ENCODE assay signal across 8 mouse cellular contexts in the genomic region with DNA sequence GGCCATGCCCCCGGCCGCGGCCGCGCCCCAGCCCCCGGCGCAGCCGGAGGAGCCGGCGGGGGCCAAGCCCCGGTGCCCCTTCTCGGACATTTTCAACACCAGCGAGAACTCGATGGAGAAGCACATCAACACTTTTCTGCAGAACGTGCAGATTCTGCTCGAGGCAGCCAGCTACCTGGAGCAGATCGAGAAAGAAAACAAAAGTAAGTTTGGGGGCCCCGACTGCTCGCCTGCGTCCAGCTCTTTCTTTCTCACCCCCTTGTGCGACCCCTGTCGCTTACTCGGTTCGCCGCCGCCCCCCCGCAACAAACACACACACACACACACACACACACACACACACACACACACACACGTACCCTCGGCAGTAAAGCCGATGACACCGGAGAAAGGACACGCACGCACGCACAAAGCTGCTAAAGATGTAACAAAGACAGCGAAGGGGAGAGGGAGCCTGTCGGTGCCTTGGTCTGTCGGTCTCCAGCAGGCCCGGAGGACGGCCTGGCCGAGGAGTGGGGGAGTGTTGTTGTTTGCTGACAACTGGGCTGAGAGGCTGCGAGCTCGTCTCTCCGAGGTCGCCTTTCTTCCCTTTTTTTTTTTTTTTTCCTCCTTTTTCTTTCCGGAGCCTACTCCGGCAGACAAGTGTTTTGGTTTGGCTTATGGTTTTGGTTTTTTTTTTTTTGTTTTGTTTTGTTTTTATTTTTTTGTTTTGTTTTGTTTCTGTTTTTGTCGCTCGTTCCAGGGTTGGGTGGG. TPM values are rescaled to one million over a fixed set of nuclear protein-coding genes. Genes with fewer than 3 reads are reported as not detected.
A peak's percentile ranks its signal among the peaks of the same experiment; 100 is the strongest.
DNase-seq lines count a peak whose midpoint lies in the region; ATAC-seq lines count a peak whose summit lies in the region.

No protein-coding gene starts in this region.

- peak overlapping the region; percentile 94 for H3K4me3 ChIP-seq in embryonic facial prominence, embryonic 11.5 days (ENCODE audit: low read depth, low read length)
- H3K4me3 ChIP-seq in heart, embryonic 14.5 days (ENCODE audit: control insufficient read depth in 1 of 2, insufficient read depth in 1 of 2, low read depth in 1 of 2, low read length in 2 of 2) = peak overlapping the region; percentile 70 to 84
- H3K4me3 ChIP-seq in midbrain, embryonic 12.5 days = peak overlapping the region; percentile 95

- H3K27me3 ChIP-seq in embryonic facial prominence, embryonic 11.5 days (ENCODE audit: control insufficient read depth, insufficient read depth, low read length) = no peaks in the 10 kb centered on the region
- no peaks in the 10 kb centered on the region for H3K27me3 ChIP-seq in heart, embryonic 14.5 days (ENCODE audit: control insufficient read depth, insufficient read depth, low read length)
- no peaks in the 10 kb centered on the region for H3K27me3 ChIP-seq in midbrain, embryonic 12.5 days

- no peak for ATAC-seq in embryonic facial prominence, embryonic 11.5 days (replicated peaks; ENCODE audit: insufficient number of reproducible peaks, low FRiP score, low TSS enrichment, low read depth)
- ATAC-seq in heart, embryonic 14.5 days (ENCODE audit: insufficient number of reproducible peaks, insufficient read depth, low FRiP score, low read depth) = no peak
- no peak for ATAC-seq in midbrain, embryonic 12.5 days (ENCODE audit: low FRiP score, low read depth)
- ATAC-seq in megakaryocyte-erythroid progenitor cell, adult 5-6 weeks (replicated peaks; ENCODE audit: low FRiP score, low TSS enrichment, poor library complexity, severe bottlenecking) = no peak

- no peaks in the 10 kb centered on the region for H3K9me3 ChIP-seq in embryonic facial prominence, embryonic 11.5 days (replicated peaks; ENCODE audit: control insufficient read depth, low read length)
- H3K9me3 ChIP-seq in heart, embryonic 14.5 days (ENCODE audit: control insufficient read depth, low read length) = no peaks in the 10 kb centered on the region
- H3K9me3 ChIP-seq in midbrain, embryonic 12.5 days = no peaks in the 10 kb centered on the region

- peak; percentile 52 to 54 for DNase-seq in B cell, adult 2 months
- peak; percentile 66 for DNase-seq in Muller cell, postnatal 12 days (ENCODE audit: inconsistent ontology term)
- peak; percentile 61 for DNase-seq in embryonic facial prominence, embryonic 11.5 days (ENCODE audit: low spot score)
- peak; percentile 37 to 42 for DNase-seq in layer of hippocampus, postnatal 36 days
- peak; percentile 68 to 72 for DNase-seq in spleen, postnatal 10 days (ENCODE audit: low spot score in 2 of 2)

- WGBS in embryonic facial prominence, embryonic 11.5 days = under 1% methylated on average over 48 of the region's 48 CpGs
- WGBS in heart, embryonic 14.5 days = 0% methylated on average over 47 of the region's 48 CpGs
- under 1% methylated on average over 46 of the region's 48 CpGs for WGBS in midbrain, embryonic 12.5 days

- peak overlapping the region; percentile 91 for H3K9ac ChIP-seq in embryonic facial prominence, embryonic 11.5 days (replicated peaks; ENCODE audit: low read length)
- peak overlapping the region; percentile 98 for H3K9ac ChIP-seq in heart, embryonic 14.5 days (ENCODE audit: low read length)
- H3K9ac ChIP-seq in midbrain, embryonic 12.5 days (replicated peaks) = peak overlapping the region; percentile 95

- no peaks in the 10 kb centered on the region for H3K36me3 ChIP-seq in embryonic facial prominence, embryonic 11.5 days (replicated peaks; ENCODE audit: control insufficient read depth, insufficient read depth, low read depth, low read length)
- no peaks in the 10 kb centered on the region for H3K36me3 ChIP-seq in heart, embryonic 14.5 days (ENCODE audit: control insufficient read depth, insufficient read depth, low read length)
- H3K36me3 ChIP-seq in midbrain, embryonic 12.5 days = no peaks in the 10 kb centered on the region

- no peaks in the 10 kb centered on the region for H3K4me1 ChIP-seq in embryonic facial prominence, embryonic 11.5 days (ENCODE audit: control insufficient read depth, insufficient read depth, low read length)
- H3K4me1 ChIP-seq in heart, embryonic 14.5 days (ENCODE audit: control insufficient read depth in 2 of 2, insufficient read depth in 2 of 2, low read length in 2 of 2) = peaks cover 10 to 14% of the 10 kb centered on the region in 2 experiments
- H3K4me1 ChIP-seq in midbrain, embryonic 12.5 days = peaks cover 39% of the 10 kb centered on the region

- H3K27ac ChIP-seq in embryonic facial prominence, embryonic 11.5 days (replicated peaks; ENCODE audit: low read depth, low read length) = peak overlapping the region; percentile 89
- peak overlapping the region; percentile 98 to 99 for H3K27ac ChIP-seq in heart, embryonic 14.5 days (replicated peaks in 1 of 2; ENCODE audit: control insufficient read depth in 1 of 2, insufficient read depth in 1 of 2, low read depth in 2 of 2, low read length in 2 of 2)
- peak overlapping the region; percentile 95 for H3K27ac ChIP-seq in midbrain, embryonic 12.5 days (replicated peaks)

- peak overlapping the region; percentile 95 for H3K4me2 ChIP-seq in embryonic facial prominence, embryonic 11.5 days (ENCODE audit: low read depth, low read length)
- H3K4me2 ChIP-seq in heart, embryonic 14.5 days (ENCODE audit: low read length) = peak overlapping the region; percentile 94
- H3K4me2 ChIP-seq in midbrain, embryonic 12.5 days (replicated peaks) = peak overlapping the region; percentile 95

RNA-seq across cellular contexts. Expression of a gene that starts 0.6 kb away (rescaled TPM):
- 42.8 and 49.0 TPM in 2 replicates for polyA plus RNA-seq in embryonic facial prominence, embryonic 11.5 days (2014; fragmentation: Nextera tagmentation; extraction: Ambion mirVana)
- polyA plus RNA-seq in heart, embryonic 14.5 days (2014; fragmentation: Nextera tagmentation; extraction: Ambion mirVana) = 46.0 and 49.7 TPM in 2 replicates
- 10 to 100 TPM; 60.8 to 67.3 TPM for total RNA-seq in layer of hippocampus, postnatal 36 days (2021)
- polyA plus RNA-seq in midbrain, embryonic 12.5 days (2016; fragmentation: Nextera tagmentation; extraction: Ambion mirVana) = 71.3 and 77.8 TPM in 2 replicates
- total RNA-seq in megakaryocyte-erythroid progenitor cell, adult 5-6 weeks (2014; fragmentation: Nextera tagmentation) = 21.1 and 25.3 TPM in 2 replicates
- 82.7 and 86.4 TPM in 2 replicates for total RNA-seq in megakaryocyte-erythroid progenitor cell, adult 5-6 weeks (2017)
